10 mouse cellular contexts compared by ENCODE assay signal in the genomic region with DNA sequence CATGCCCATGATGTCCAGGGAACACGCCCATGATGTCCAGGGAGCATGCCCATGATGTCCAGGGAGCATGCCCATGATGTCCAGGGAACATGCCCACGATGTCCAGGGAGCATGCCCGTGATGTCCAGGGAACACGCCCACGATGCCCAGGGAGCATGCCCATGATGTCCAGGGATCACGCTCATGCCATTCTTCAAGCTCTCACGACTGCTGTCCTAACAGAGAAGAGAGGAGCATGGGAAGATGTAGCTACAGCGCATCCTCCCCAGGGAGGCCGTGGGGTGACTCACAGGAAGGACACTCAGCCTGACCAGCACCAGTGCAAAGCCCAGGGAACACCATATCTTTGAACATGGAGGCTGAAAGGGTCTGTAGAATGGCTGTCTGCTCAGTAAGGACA.
"Had no signal": no experiment of that assay in that cellular context is flagged by ENCODE, and none has a peak within 500 bp of the region (broad histone marks: within the 10 kb centered on the region; RNA-seq: fewer than 3 reads in every experiment).

No protein-coding gene starts in this region.

- ATAC-seq: midbrain, embryonic 13.5 days had no signal

- DNase-seq: left cerebral cortex, postnatal 4 days; lung, adult 18-20 months; right cerebral cortex, adult 18-20 months; right cerebral cortex, postnatal 25 days had no signal

- H3K27ac ChIP-seq: kidney, embryonic 15.5 days; limb, embryonic 13.5 days; liver, embryonic 14.5 days; midbrain, embryonic 13.5 days; neural tube, embryonic 15.5 days; stomach, postnatal 0 days had no signal

- H3K36me3 ChIP-seq: kidney, embryonic 15.5 days; limb, embryonic 13.5 days; midbrain, embryonic 13.5 days; neural tube, embryonic 15.5 days had no signal

- H3K27me3 ChIP-seq: kidney, embryonic 15.5 days; limb, embryonic 13.5 days; midbrain, embryonic 13.5 days; neural tube, embryonic 15.5 days had no signal

- H3K4me3 ChIP-seq: kidney, embryonic 15.5 days; limb, embryonic 13.5 days; midbrain, embryonic 13.5 days; neural tube, embryonic 15.5 days had no signal
